Mouse (Mus musculus): ENCODE measurements around the gene Txnrd2.

The Txnrd2 gene

DNA sequence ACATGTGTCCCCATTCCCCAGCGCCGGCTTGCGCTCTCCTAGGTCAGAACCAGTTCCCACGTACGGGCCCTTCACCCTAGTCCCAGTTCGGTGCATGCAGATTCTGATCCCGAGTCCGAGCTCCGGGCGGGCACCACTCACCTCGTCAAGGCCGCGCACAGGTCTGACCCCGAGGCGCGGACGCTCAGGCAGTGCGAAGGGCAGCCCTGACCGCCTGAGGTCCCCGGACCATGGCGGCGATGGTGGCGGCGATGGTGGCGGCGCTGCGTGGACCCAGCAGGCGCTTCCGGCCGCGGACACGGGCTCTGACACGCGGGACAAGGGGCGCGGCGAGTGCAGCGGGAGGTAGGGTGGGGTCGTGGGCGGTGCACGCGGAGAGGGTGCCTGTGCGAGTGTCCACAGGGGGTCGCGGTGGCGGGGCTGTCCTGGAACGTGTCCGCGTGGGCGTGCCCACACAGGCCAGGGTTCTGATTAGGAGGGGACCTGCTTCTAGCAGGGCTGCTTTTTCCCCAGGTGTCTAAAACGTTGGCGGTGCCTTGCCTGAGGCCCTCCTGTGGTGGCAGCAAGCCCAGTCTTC, at the start of gene Txnrd2:
Gene Txnrd2 (plus strand): TSS at position 170 of the 577 bp plus-strand sequence.
- peak; percentile 68 for DNase-seq (ENCODE audit: low read depth, low spot score)

GRCm38 (mm10) chr16:18377203-18377602, 49.0 kb upstream of the Txnrd2 start:
- DNase-seq (ENCODE audit: low read depth, low spot score) = peak; percentile 61

DNA sequence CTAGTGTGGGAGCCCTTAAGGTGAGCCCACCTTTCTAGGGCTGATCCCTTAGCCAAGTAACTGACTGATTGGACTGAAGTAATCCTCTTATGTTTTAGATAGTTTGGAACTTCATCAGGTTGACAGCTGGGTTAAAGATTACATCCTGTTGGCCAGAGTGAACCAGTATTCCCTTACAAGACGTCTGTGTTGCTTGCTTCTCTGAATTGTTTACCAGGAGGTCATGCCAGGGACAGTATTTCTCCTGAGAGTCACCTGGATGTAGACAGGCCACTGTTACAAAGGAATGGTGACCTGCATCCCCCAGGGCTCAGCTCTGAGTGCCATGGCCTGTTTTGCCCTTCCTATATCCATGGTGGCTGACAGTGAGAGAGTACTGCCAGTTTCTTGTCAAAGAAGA, 47.7 kb upstream of the Txnrd2 start:
- DNase-seq (ENCODE audit: low read depth, low spot score) = no peak

GRCm38 (mm10) chr16:18379338-18380001, 46.7 kb upstream of the Txnrd2 start:
- no peak for DNase-seq (ENCODE audit: low read depth, low spot score)

DNA sequence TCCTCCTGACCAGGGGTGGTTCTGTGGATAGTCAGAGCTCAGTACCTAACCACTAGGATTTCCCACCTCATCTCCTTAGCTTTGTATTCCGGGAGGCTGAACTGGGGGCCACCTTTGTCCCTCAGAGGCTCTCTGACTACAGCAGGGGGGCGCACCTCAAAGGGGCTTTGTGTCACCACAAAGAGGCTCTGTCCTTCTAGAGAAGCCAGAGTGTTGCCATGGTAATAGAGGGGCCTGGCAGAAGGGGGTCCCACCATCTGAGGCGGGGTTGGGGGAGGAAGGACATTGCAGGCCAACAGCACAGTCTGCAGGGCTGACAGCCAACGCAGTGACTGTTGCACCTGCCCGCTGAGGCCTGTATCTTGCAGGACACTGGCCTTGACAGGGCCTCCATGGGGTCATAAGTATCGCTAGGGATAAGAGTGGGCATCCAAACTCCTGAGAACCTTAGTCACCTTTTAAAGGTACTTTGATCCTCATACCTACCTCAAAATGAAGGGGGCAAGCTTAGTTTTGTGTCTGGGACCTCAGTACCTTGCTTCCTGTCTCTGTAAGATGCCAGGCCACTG, 45.6 kb upstream of the Txnrd2 start:
- DNase-seq (ENCODE audit: low read depth, low spot score) = no peak

DNA sequence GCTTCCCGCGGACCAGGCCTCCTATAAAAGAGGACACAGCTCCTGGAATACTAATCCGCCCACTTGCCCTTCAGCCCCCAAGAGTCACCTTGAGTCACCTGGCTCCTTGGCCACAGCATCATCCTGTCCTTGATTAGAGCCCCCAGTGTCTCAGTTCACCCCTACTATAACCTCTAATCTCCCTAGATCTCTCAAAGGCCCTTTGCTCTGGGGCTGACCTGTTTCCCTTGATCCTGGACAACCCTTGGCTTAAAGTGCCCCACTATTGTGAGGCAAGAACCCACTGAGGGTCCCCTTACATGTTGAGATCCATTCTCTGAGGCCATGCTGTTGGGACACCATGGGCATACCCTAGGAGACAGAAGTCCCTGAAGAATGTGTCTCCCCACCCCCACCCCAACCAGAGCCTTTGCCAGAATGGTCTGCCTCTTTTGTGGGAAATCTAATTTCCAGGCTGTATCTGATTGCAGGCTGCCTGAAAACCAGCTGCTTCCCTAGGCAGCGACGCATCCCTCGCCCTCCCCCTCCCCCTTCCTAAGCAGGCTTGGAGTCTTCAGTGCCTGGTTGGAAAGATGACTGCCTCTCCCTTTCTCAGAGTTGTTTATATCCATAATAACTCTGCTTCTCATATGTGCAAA, 44.4 kb upstream of the Txnrd2 start:
- no peak for DNase-seq (ENCODE audit: low read depth, low spot score)

GRCm38 (mm10) chr16:18383045-18383726, 43.0 kb upstream of the Txnrd2 start:
- DNase-seq (ENCODE audit: low read depth, low spot score) = no peak

GRCm38 (mm10) chr16:18383756-18384155, 42.4 kb upstream of the Txnrd2 start:
- no peak for DNase-seq (ENCODE audit: low read depth, low spot score)

DNA sequence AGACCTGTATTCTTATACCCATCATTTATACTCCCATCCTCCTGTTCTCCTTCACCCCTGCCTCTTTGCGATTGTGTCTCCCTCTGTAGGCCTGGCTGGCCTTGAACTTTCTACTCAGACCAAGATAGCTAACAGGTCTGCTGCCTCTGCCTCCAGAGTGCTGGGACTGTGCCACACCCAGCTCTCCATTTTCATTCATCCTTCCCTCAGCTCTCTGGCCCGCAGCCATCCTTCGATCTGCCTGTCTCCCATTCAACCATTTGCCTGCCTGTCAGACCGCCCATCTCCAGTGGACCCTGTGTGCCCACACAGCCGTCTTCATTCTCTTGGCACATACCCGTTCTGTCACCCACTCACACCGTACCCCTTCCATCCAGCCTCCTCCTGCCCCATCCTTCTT, 42.0 kb upstream of the Txnrd2 start:
- peak; percentile 69 for DNase-seq (ENCODE audit: low read depth, low spot score)

DNA sequence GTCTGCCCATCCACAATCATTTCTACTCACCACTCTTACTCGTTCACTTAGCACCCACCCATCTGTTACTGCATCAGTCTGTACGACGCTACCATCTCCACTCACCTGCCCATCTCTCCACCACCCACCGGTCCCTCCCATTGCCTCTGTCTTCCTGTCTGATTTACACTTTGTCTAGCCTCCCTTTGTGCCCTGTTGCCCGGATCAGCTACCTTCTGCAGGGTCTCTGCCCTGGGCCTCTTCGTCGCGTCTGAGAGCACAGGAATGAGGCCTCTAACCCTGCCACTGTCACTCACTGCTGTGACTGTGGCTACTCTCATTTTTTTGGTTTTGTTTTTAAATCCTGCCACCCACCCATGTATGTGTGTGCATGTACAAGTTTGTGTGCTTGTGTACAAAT, 41.5 kb upstream of the Txnrd2 start:
- DNase-seq (ENCODE audit: low read depth, low spot score) = no peak

DNA sequence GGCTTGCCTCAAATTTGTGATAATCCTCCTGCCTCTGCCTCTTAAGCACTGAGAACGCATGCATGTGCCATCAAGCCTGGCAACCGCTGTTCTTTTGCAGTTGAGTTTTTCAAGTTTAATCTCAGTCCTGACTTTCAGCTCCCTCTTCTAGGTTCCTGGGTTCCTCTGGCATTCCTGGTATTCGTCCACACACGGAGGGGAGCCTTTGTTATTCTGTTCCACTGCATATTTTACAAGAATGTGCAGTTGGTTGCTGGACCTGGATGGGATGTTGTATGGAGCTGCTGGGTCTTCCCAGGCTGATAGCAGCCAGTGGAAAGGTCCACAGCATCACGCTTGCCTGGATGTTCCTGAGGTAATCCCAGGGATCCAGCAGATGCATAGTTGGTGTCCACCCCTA, 40.8 kb upstream of the Txnrd2 start:
- DNase-seq (ENCODE audit: low read depth, low spot score) = peak; percentile 46

DNA sequence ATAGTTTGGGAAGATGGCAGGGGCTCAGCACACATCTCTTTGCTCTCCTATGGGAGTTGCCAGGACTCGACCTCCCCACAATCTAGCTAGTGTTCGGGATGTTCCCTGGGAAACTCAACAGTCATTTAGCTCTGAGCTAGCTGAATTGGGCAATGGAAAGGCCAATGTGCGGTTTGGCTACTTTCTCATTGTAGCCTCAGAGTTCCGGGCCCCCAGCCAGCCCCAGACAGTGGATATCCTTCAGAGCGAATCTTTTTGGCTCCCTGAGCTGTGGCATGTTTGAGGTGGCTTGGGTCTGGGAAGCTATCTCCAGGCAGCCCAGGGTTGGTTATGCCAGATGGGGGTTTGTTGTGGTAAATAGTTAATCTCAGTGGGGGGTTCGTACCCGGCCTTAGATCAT, 39.7 kb upstream of the Txnrd2 start:
- no peak for DNase-seq (ENCODE audit: low read depth, low spot score)

GRCm38 (mm10) chr16:18386972-18387371, 39.2 kb upstream of the Txnrd2 start:
- DNase-seq (ENCODE audit: low read depth, low spot score) = peak; percentile 81

- no peak for DNase-seq (ENCODE audit: low read depth, low spot score)
Measured at GRCm38 (mm10) chr16:18387704-18388582, 38.2 kb upstream of the Txnrd2 start.

GRCm38 (mm10) chr16:18388583-18389435, 37.4 kb upstream of the Txnrd2 start:
- DNase-seq (ENCODE audit: low read depth, low spot score) = no peak

DNA sequence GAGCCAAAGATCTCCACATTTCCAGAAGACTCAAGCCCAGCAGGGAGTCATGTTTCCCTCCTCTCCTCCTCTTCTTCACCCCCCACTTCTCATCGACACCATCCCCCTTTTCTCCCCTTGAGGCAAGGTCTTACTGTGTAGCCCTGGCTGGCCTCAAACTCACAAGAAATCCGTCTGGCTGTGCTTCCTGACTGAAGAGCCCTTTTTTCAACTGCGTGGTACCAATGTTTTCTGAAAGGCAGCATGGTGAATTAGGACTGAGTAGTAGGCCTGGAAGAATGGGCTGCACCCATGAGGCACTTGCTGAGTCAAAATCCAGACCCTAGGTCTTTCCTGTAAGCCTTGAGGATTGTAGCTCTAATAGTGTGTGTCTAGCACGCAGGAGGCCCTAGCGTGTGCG, 35.8 kb upstream of the Txnrd2 start:
- DNase-seq (ENCODE audit: low read depth, low spot score) = no peak

GRCm38 (mm10) chr16:18391127-18391526, 35.1 kb upstream of the Txnrd2 start:
- no peak for DNase-seq (ENCODE audit: low read depth, low spot score)

GRCm38 (mm10) chr16:18391728-18392127, 34.5 kb upstream of the Txnrd2 start:
- DNase-seq (ENCODE audit: low read depth, low spot score) = no peak

- peak; percentile 76 for DNase-seq (ENCODE audit: low read depth, low spot score)
Measured at GRCm38 (mm10) chr16:18392469-18393426, 33.4 kb upstream of the Txnrd2 start.
